Mouse (Mus musculus): ENCODE measurements around the gene Dlgap1.

DNA sequence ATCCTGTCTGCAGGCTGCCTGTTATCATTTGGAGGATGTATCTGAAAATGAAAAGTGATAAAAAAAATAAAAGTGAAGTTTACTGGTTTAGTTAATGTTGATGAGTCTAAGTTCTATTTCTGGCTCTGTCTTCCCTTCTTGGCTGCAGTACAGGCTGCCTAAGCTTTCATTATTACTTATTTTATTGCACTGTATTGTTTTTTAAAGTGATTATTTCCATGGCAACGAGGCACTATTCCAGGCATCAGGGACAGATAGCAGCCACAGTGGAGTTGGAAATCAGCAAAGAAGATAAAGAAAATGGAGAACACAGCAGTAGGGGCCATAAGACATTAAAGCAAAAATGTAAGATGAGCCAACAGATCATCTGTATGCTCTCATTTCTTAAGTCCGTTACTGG is 66.0 kb downstream of the Dlgap1 start:
- TF ChIP-seq POLR2A (IDR thresholded peaks at IDR 0.05; ENCODE audit: insufficient read depth, low read depth, low read length) (no peak), CTCF (IDR thresholded peaks at IDR 0.05) (no peak)

Measured in heart, adult 2 months (tissue).